Mouse (Mus musculus) heart, postnatal 0 days (tissue): ENCODE measurements around the gene Rad23a. TPM values are rescaled to one million over a fixed set of nuclear protein-coding genes. Genes with fewer than 3 reads are reported as not detected.

Source experiments
- ATAC-seq: fragments of 200-750 bp; cut with Nextera tagmentation; 2 replicates; pipeline ENCODE4 v1.8.0; 2017; ENCODE audit warnings: low read depth, moderate number of reproducible peaks, moderate library complexity; ENCODE audit not compliant: insufficient read depth
- DNase-seq: peaks from one replicate; pipeline ENCODE4 v3.0.0-alpha.2; 2016; ENCODE audit warnings: low spot score
- H3K27ac ChIP-seq: fragments of 300-500 bp; sonication (generic); 2 replicates; pipeline ENCODE4 v1.5.1; 2014; ENCODE audit warnings: low read depth, mild to moderate bottlenecking
- H3K27me3 ChIP-seq: fragments of 300-500 bp; sonication (generic); 2 replicates; pipeline ENCODE4 v1.6.1; 2014; ENCODE audit warnings: low read length, mixed read lengths; ENCODE audit not compliant: control insufficient read depth, insufficient read depth
- H3K36me3 ChIP-seq: fragments of 300-500 bp; sonication (generic); replicated peaks from 2 replicates; pipeline ENCODE4 v1.6.1; 2014; ENCODE audit warnings: low read length, mixed read lengths; ENCODE audit not compliant: control insufficient read depth, insufficient read depth
- H3K4me1 ChIP-seq: fragments of 300-500 bp; sonication (generic); 2 replicates; pipeline ENCODE4 v1.6.1; 2014; ENCODE audit warnings: antibody characterized with exemption; ENCODE audit not compliant: control insufficient read depth, insufficient read depth
- H3K4me2 ChIP-seq: fragments of 300-500 bp; sonication (generic); 2 replicates; pipeline ENCODE4 v1.6.1; 2014; ENCODE audit warnings: low read depth, mild to moderate bottlenecking, low read length, moderate library complexity
- H3K4me3 ChIP-seq: fragments of 300-500 bp; sonication (generic); 2 replicates; pipeline ENCODE4 v1.5.1; 2014; ENCODE audit warnings: low read depth, low read length
- H3K9ac ChIP-seq: fragments of 300-500 bp; sonication (generic); replicated peaks from 2 replicates; pipeline ENCODE4 v1.6.1; 2014; ENCODE audit warnings: low read depth, low read length, mixed read lengths
- H3K9me3 ChIP-seq: fragments of 300-500 bp; sonication (generic); replicated peaks from 2 replicates; pipeline ENCODE4 v1.6.1; 2016; ENCODE audit warnings: low read length; ENCODE audit not compliant: control insufficient read depth
- CTCF ChIP-seq: IDR thresholded peaks from 2 replicates; pipeline ENCODE4 v1.5.1; 2016; ENCODE audit warnings: antibody characterized with exemption, control low read depth, low read depth
- EP300 ChIP-seq: IDR thresholded peaks from 2 replicates; pipeline ENCODE4 v1.6.1; 2016; ENCODE audit warnings: antibody characterized with exemption, low read depth
- WGBS: fragments of 180-500 bp; shearing (Covaris S2); extraction: QIAGEN DNeasy Blood & Tissue Kit; methylation state at CpG from one replicate; pipeline ENCODE4 v1.1.7; 2014; 5-methylcytosine and 5-hydroxymethylcytosine counted together
- polyA plus RNA-seq: library from polyadenylated mRNA; unstranded; fragments of >200 nt; fragmentation: Nextera tagmentation; extraction: Ambion mirVana; gene quantifications from 2 replicates; pipeline ENCODE4 v1.2.1, GENCODE M21; 2015
- total RNA-seq: library from RNA; depleted of rRNA; stranded (reverse); fragments of >200 nt; gene quantifications from 2 replicates; pipeline ENCODE4 v1.2.3, GENCODE M21; 2014; ENCODE audit warnings: low replicate concordance

The Rad23a gene
- total and polyA plus RNA-seq, 2 experiments from 2014 or later, result 89.2 to 125 TPM

GRCm38 (mm10) chr8:84877297-84878035 lies 37.0 kb upstream of the Rad23a start:
- WGBS, result 79% methylated on average over 3 of the region's 3 CpGs
- Histone ChIP-seq H3K4me3 (no peak overlapping the region), H3K4me1 (peaks cover 3% of the 10 kb centered on the region), H3K4me2 (no peak overlapping the region), H3K9ac (no peak overlapping the region), H3K36me3 (no peaks in the 10 kb centered on the region), H3K9me3 (no peaks in the 10 kb centered on the region), H3K27ac (no peak overlapping the region), H3K27me3 (no peaks in the 10 kb centered on the region)
- DNase-seq, result no peak
- TF ChIP-seq CTCF (no peak), EP300 (no peak)
- ATAC-seq, result no peak

GRCm38 (mm10) chr8:84874339-84874738 lies 33.9 kb upstream of the Rad23a start:
- DNase-seq (no peak), ATAC-seq (no peak)
- Histone ChIP-seq H3K9ac (no peak overlapping the region), H3K27ac (no peak overlapping the region), H3K4me1 (peaks cover 7% of the 10 kb centered on the region), H3K9me3 (no peaks in the 10 kb centered on the region), H3K36me3 (no peaks in the 10 kb centered on the region; the same call in 1 of the 2 replicates), H3K4me3 (no peak overlapping the region), H3K27me3 (no peaks in the 10 kb centered on the region), H3K4me2 (no peak overlapping the region)
- TF ChIP-seq EP300 (no peak), CTCF (no peak)
- WGBS, result 77% methylated on average over 3 of the region's 3 CpGs

- DNase-seq (no peak), ATAC-seq (no peak)
- no peak for TF ChIP-seq EP300
- TF ChIP-seq CTCF, result no peak
- Histone ChIP-seq H3K4me2 (peak overlapping the region; percentile 77), H3K9ac (no peak overlapping the region), H3K27ac (no peak overlapping the region), H3K4me1 (peaks cover 7% of the 10 kb centered on the region), H3K27me3 (no peaks in the 10 kb centered on the region), H3K9me3 (no peaks in the 10 kb centered on the region), H3K36me3 (peaks cover 13% of the 10 kb centered on the region), H3K4me3 (no peak overlapping the region)
- 78% methylated on average over 4 of the region's 4 CpGs for WGBS
Measured at GRCm38 (mm10) chr8:84873016-84873415, 32.6 kb upstream of the Rad23a start.

GRCm38 (mm10) chr8:84872309-84872965 lies 32.0 kb upstream of the Rad23a start:
- Histone ChIP-seq H3K4me3 (peak overlapping the region; percentile 43), H3K4me2 (peak overlapping the region; percentile 77), H3K27ac (no peak overlapping the region), H3K36me3 (peaks cover 18% of the 10 kb centered on the region), H3K9ac (peak overlapping the region; percentile 27; the same call in 1 of the 2 replicates), H3K27me3 (no peaks in the 10 kb centered on the region), H3K9me3 (no peaks in the 10 kb centered on the region), H3K4me1 (peaks cover 7% of the 10 kb centered on the region)
- ATAC-seq (peak; percentile 45), DNase-seq (no peak)
- 3% methylated on average over 51 of the region's 54 CpGs for WGBS
- TF ChIP-seq EP300, result no peak
- no peak for TF ChIP-seq CTCF

GRCm38 (mm10) chr8:84871376-84872308 lies 31.2 kb upstream of the Rad23a start, which contains the start of gene Syce2:
TSS of gene Syce2 (plus strand) at chr8:84872111.
- H3K4me1 ChIP-seq, result peaks cover 7% of the 10 kb centered on the region
- no peak within 1 kb of the TSS for H3K27ac ChIP-seq
- ATAC-seq, result peak; percentile 80
- H3K4me2 ChIP-seq, result peak within 1 kb of the TSS; percentile 77
- H3K36me3 ChIP-seq, result peaks cover 26% of the 10 kb centered on the region
- peak within 1 kb of the TSS; percentile 43 for H3K4me3 ChIP-seq
- peak within 1 kb of the TSS; percentile 27; the same call in 1 of the 2 replicates for H3K9ac ChIP-seq
- H3K9me3 ChIP-seq, result no peaks in the 10 kb centered on the region
- DNase-seq, result peak; percentile 38
- H3K27me3 ChIP-seq, result no peaks in the 10 kb centered on the region
- 13% methylated on average over 44 of the region's 46 CpGs for WGBS
- no peak for TF ChIP-seq EP300
- peak; percentile 35; the same call in 1 of the 2 replicates for TF ChIP-seq CTCF
